ENCODE assay signal across 24 mouse cellular contexts in genomic region chr1:71970771-71971170, GRCm38 (mm10).
"Had no signal": no experiment of that assay in that cellular context is flagged by ENCODE, and none has a peak within 500 bp of the region (broad histone marks: within the 10 kb centered on the region; RNA-seq: fewer than 3 reads in every experiment).

No protein-coding gene starts in this region.

- H3K4me1 ChIP-seq: heart, embryonic 10.5 days; heart, embryonic 12.5 days; hindbrain, embryonic 13.5 days; hindbrain, embryonic 15.5 days; limb, embryonic 12.5 days; liver, embryonic 13.5 days; liver, embryonic 15.5 days had no signal

- H3K9me3 ChIP-seq: heart, embryonic 10.5 days; heart, embryonic 12.5 days; hindbrain, embryonic 10.5 days; hindbrain, embryonic 13.5 days; hindbrain, embryonic 15.5 days; limb, embryonic 10.5 days; limb, embryonic 12.5 days; liver, embryonic 13.5 days; liver, embryonic 15.5 days had no signal

- H3K4me3 ChIP-seq: heart, adult 2 months; heart, embryonic 10.5 days; heart, embryonic 12.5 days; hindbrain, embryonic 10.5 days; hindbrain, embryonic 13.5 days; hindbrain, embryonic 15.5 days; layer of hippocampus, adult 2 months; left cerebral cortex, adult 2 months; limb, embryonic 10.5 days; limb, embryonic 12.5 days; liver, embryonic 13.5 days; liver, embryonic 15.5 days had no signal

- H3K36me3 ChIP-seq: heart, embryonic 10.5 days; heart, embryonic 12.5 days; hindbrain, embryonic 10.5 days; hindbrain, embryonic 13.5 days; hindbrain, embryonic 15.5 days; limb, embryonic 10.5 days; limb, embryonic 12.5 days; liver, embryonic 13.5 days; liver, embryonic 15.5 days had no signal

- H3K4me2 ChIP-seq: heart, embryonic 12.5 days; hindbrain, embryonic 13.5 days; hindbrain, embryonic 15.5 days; limb, embryonic 12.5 days; liver, embryonic 11.5 days; liver, embryonic 13.5 days; liver, embryonic 15.5 days had no signal

- H3K27ac ChIP-seq: heart, adult 2 months; heart, embryonic 10.5 days; hindbrain, embryonic 10.5 days; hindbrain, embryonic 13.5 days; hindbrain, embryonic 15.5 days; hindbrain, postnatal 0 days; layer of hippocampus, adult 2 months; left cerebral cortex, adult 2 months; limb, embryonic 10.5 days; limb, embryonic 12.5 days; liver, embryonic 13.5 days; liver, embryonic 15.5 days had no signal

- ATAC-seq: hindbrain, postnatal 0 days; intestine, embryonic 16.5 days; liver, postnatal 0 days had no signal

- DNase-seq: gastrocnemius, postnatal 10 days; gastrocnemius, postnatal 25 days; heart, adult 2 months; heart, postnatal 10 days; heart, postnatal 4 days; kidney, adult 11 months; kidney, adult 2 months; kidney, postnatal 25 days; liver; liver, embryonic 13.5 days; liver, postnatal 0 days had no signal

- H3K9ac ChIP-seq: heart, embryonic 12.5 days; hindbrain, embryonic 13.5 days; hindbrain, embryonic 15.5 days; limb, embryonic 12.5 days; liver, embryonic 13.5 days; liver, embryonic 15.5 days; liver, postnatal 0 days had no signal

- H3K27me3 ChIP-seq: heart, embryonic 12.5 days; hindbrain, embryonic 13.5 days; hindbrain, embryonic 15.5 days; limb, embryonic 12.5 days; liver, embryonic 13.5 days; liver, embryonic 15.5 days had no signal
